Mouse (Mus musculus) brain, embryonic 18.5 days (tissue): ENCODE measurements around the gene Crkl.
"Not testable (repeated sequence)": the region's sequence is repeated elsewhere in the genome, so short reads cannot be mapped to it uniquely, and the experiment has no call there.

Source experiments
- DNase-seq: peaks from one replicate; pipeline ENCODE4 v3.0.0-alpha.2; 2012; ENCODE audit warnings: low read depth, low spot score

Crkl gene

DNA sequence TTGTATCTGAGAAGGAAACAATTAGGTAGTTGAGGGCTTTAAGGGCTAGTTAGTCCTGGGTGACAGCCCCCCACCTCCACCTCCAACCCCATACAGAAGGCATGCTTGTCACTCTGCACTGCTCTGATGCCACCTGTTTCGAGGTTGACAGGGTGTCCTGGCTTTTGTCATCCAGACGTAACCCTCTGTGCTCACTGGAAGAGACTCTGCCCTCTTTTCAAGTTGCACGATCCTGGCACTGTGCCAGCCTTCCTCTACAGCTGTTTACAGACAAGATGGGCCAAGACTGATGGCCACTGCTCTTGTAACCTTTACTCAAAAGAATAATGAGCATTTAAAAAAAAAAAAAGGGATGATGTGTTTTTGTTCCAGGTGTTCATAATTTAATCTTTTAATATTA lies 34.7 kb downstream of the Crkl start:
- DNase-seq: no peak

DNA sequence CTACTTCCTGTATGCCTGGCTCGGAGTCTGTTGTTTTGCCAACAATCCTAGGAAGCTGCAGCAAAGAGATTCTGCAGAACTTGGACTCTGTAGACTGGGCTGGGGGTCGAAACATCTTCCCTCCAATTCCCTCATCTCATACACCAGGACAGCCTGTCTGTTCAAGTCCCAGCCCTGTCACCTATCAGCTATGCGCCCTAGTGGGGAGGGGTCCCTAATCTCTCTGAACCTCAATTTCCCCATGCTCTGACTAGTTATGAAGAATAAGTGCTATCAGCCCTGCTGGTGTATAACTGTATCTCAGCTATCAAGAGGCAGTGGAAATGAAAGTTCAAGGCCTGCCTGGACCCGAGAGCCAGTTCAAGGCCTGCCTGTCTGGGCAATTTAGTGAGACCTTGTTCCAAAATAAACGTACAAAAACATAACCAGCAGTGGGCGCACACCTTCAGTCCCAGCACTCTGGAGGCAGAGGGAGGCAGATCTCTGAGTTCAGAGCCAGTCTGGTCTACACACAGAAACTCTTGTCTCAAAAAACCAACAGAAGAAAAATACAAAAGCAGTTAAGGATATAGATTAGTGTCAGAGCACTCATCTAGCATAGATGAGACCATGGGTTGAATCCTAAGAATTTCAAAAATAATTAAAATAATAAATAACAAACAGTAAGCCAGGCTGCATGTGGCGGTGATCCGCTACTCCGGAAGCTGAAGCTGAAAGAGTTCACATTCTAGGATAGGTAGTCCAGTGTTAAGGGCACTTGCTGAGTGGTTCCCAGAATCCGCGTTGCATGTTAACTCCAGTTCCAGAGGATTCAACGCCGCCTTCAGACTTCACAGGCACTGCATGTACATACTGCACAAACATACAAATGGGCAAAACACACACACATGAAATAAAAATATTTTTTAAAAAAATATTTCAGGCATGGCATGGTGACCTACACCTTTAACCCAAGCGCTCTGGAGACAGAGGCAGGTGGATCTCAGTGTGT lies 37.0 kb downstream of the Crkl start:
- DNase-seq: no peak

DNA sequence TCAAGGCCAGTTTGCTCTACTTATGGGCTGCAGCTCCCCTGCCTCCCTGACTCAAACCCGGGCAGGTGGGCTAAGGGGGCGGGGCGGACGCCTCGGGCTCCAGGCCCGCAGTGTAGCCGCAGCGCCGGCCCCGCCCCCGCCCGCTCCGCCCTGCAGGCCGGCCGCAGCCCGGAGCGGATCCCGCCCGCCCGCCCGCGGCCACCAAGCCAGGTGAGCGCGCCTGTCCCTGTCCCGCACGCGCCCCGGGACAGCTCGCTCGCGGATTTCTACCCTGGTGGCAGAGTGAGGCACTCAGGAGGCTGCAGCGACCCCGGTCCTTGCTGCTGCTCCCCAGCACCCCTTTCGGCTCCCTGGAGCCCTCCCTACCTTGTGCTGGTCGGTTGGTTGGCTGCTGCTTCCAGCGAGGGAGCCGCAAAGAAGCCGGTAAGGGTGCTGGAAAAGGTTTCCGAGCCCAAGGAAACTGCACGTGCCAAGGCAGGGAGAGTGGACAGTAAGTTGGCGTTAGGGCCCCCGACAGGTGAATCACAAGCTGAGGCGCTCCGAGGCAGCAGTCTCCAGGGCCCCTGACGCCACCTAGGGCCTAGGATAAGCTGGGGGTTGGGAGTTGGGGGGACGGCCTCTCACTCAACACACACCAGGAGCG lies 37.8 kb downstream of the Crkl start, which contains the start of gene Aifm3:
Aifm3 (plus strand) TSS at position 143 of the 643 bp plus-strand sequence.
- no peak for DNase-seq

DNA sequence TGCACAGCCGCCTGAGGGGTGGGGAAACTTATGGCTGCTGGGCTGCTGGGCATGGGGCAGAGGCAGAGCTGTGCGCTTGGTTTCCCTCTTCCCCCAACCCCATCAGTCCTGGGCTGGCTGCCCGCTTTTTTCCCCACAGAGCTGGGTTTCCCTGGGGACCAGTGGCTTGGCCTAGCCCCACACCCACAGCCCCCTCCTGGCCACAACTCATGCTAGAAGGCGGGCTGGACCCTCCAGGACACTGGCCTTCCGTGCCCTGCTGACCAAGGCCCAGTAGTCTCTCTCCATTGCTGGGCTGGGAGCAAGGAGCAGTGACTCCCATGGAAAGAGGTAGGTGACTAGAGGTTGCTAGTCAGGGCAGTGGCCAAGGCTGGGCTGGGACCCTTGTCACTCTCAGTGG lies 39.4 kb downstream of the Crkl start:
- DNase-seq: no peak

DNA sequence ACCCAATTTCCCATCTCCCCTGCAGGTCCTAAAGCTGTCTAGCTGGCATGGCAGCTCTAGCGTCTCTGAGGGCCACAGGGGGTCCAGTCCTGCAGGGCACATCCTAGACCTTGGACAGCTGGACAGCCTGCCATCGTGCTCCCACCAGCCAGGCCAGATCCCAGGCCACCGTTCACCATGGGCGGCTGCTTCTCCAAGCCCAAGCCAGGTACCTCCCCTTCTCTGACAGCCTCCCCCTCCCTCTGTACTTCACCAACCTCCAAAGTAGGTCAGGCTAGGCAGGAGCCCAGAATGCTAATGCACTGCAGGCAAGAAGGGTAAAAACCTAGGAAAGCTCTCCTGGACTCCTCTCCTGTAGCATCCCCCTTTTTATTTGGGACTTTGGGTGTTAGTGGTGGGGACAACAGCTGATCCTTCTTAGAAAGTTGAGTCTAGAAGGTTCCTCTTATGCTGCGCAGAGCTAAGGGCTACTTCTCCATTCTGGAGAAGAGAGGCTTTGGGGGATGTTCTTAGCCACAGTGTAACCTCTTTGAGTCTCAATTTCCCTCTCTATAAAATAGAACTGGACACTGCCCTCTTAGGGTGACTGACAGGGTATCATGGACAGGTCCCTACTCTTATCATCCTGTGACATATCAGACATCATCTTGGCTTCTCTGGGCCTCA lies 40.2 kb downstream of the Crkl start:
- no peak for DNase-seq

DNA sequence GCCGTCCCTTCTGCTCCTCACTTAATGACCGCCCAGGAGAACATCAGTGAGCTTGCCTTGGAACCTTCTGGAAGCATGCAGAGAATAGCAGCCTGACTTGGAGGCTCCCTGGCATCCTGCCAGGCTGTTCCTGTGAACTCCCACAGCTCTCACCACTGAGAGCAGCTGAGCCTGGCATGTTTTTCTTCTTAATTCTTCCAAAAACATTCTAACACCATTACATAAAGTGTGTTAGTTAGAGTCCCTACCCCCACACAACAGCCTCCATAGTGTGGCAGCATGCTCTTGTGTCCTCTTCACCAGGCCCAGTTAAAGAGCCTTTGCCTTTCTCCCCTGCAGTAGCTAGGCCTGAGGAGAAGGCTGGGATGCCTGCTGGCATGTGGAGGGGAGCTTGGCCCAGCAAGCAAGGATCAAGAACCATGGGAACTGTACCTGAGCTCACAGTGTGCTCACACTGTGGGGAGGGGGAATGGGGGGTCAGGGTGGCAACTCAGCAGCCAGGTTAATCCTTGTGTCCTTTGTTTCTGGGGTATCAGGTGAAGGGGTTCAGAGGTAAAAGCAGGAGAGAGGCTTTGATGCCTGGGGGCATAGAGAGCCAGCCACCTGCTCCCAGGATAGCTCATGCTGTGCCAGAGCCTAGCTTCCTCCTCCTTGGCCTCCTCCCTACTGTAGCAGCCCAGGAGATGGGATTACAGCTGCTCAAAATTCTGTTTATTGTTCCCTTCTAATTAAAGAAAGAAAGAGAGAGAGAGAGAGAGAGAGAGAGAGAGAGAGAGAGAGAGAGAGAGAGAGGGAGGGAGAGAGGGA lies 44.9 kb downstream of the Crkl start:
- DNase-seq: peak; percentile 42

DNA sequence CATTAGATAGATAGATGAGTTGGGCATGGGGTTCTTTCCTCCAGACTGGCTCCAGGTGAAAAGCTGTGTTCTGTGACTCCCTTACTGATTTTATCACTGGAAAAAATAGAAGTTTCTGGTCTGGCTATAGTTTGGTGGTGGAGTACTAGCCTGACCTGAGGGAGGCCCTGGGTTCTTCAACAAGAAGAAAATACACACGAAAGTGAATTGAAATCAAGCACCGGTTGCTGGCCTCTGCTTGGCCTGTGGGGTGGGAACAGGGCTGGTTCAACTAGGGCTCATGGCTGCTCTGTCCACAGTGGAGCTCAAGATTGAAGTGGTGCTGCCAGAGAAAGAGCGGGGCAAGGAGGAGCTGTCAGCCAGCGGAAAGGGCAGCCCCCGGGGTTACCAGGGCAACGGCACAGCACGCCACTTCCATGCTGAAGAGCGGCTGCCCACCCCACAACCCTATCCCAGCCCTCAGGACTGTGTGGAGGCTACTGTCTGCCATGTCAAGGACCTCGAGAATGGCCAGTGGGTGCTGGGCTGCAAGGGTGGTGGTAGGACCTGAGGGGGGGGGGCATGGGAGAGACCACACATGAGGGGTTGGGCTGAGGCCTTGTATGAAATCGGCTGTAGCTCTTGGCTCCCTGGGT lies 47.6 kb downstream of the Crkl start:
- DNase-seq: peak; percentile 6

DNA sequence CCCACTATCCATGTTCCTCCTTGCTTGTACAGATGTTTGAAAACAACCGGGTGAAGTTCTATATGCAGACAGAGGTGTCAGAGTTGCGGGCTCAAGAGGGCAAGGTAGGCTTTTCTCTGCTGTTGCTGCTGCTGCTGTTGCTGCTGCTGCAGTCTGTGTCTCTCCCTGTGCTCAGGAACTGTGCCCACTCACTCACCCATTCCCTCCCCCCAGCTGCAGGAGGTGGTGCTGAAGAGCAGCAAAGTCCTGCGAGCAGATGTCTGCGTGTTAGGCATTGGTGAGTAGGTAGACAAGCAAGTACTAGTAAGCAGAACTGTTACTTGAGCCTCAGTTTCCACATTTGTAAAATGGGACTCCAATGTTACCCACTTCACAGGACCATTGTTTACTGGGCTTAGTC lies 50.9 kb downstream of the Crkl start:
- no peak for DNase-seq

DNA sequence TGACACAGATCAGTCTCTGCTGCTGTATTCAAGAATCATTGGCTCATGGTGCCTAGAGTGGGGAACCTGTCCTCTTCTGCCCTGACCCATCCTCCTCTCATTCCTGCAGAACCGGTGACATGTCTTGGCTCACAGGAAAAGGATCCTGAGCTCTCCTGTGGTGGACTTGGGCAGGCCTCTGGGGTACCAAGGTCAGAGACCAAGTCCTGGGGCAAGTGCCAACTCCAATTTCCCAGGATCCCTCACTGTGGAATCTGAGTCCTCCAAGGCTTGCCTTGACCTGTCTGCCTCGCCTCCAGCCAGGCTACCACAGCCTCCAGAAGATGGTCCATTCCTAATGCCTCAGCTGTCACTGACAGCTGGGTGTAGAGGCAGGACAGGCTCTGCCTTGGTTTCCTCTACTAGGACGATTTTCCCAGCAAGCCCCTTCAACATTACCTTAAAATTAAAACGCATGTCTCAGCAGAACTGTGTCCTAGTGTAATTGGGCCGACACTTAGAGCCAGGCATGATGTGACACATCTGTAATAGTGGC lies 55.3 kb downstream of the Crkl start:
- DNase-seq: no peak

DNA sequence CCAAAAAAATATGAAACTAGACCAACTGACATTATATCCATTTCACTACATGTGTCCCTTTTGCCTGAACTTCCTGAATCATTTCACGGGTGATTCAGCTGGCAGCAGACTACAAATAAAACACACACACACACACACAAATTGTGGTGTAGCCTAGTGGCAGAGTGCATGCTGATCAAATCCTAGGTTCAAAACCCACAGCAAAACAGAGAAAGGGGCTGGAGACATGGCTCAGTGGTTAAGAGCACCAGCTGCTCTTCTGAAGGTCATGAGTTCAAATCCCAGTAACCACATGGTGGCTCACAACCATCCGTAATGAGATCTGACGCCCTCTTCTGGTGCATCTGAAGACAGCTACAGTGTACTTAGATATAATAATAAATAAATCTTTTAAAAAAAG lies 56.2 kb downstream of the Crkl start:
- not testable (repeated sequence) for DNase-seq

DNA sequence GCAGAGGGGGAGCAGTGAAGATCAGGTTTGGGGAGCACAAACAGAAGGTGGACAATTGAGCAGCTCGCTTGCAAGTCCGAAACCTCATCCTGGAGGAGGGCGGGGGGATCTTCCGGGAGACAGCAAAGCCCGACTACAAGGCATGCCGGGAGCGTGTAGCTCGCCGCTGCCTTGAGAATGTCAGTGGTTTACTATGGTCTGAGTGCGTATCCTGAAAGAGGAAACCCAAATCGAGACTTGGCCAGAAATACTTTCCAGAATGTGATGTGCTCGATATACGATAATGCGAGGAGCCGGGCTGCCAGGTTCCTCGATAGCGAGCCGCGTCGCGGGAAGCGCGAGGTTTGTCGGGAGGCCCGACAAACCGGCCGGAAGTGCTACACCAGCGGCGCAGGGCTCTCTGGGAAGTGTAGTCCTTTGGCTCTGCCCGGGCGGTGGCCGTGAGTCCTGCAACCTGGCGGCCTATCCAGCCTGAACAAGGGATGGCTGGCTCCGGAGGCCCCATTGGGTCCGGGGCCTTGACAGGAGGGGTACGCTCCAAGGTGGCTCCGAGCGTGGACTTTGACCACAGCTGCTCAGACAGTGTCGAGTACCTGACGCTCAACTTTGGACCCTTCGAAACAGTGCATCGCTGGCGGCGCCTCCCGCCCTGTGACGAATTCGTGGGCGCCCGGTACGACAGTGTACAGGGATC lies 56.9 kb downstream of the Crkl start, which contains the start of gene Lztr1:
Lztr1 (plus strand) TSS at position 143 of the 694 bp plus-strand sequence.
- DNase-seq: peak; percentile 80

DNA sequence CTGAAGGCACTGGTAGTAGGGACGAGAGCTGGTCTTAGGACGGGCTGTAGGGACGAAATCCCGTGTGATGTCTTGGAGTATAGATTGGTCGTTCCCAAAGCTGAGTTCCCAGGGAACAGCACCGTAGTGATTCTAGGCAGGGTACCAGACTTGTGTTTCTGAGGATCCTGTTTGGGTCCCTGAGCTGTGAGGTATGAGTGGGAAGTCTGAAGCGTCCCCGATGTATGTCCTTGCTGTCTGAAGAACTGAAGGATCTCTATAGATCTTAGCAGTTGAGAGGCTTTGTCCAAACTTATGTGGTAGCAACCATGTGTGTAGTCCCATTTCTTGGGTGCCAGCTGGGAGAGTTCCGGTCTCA lies 57.4 kb downstream of the Crkl start:
- DNase-seq: no peak

DNA sequence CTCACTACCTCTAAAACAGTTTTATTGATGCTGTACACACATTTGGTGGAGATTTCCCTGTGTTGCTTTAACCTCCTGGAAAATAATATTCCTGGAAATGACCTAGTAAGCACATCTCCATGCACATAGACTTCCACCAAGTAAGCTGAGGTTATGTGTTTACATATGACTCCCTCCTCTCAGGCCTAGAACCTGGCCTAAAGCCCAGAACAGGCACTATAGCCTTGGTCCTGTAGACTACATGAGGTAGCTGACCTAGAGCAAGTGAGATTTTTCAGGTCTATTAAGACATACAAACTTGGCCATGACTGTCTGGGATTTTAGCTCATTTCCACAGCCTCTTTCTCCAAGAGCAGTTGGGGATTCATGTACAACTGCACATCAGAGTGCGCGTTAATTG lies 58.4 kb downstream of the Crkl start:
- DNase-seq: no peak

DNA sequence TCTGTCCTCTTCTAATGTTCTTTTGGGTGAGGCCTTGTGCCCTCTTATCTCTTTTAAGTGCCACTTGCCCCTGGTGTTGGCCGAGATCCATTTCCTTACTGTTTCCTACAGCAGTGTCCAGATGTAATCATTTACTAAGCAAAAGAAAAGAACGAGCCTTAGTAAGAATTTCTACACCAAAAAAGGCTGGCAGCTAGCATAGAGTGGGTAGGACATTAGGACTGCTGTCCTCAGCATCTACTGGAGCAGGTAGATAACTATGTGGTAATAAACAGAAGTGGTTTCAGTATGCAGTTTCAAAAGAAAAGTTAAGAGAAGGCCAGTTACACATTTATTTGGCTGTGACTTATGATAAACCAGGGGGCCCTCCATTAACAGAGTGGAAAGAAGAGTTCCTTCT lies 58.9 kb downstream of the Crkl start:
- DNase-seq: no peak

DNA sequence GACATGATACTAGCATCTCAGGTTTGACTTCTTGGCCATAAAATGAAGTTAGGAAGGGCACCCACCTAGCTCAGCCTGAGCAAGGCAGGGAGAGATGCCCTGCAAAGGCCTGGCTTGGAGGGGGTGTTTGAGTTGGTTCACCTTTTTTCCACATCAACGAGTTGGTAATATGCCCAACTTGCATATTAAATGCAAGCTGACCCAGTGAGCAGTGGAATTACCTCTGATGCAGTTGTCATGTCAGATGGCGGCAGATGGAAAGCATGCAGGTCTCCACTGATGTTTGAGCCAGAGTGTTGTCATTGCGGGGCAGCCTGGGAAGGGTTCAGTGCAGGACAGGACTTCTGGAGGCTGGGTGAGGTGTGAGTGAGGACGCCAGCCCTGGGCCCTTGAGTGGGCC lies 59.6 kb downstream of the Crkl start:
- DNase-seq: no peak

DNA sequence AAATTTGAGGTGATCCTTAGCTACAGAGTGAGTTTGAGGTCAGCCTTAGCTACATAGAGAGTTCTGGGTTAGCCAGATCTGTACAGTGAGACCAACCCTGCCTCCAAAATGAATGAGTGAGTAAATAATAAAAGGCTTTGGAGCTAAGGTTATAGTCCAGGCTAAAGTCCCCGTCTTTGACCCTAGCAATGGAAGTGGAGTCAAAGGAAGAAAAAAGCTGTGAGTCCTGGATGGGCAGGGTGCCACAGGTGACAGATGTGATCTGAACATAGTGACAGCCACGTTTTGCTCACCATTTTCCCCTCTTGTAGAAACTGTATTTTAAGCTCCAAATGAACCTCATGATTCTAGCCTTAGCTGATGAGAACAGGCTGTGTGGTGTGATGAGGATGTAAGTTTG lies 67.1 kb downstream of the Crkl start:
- DNase-seq: no peak

DNA sequence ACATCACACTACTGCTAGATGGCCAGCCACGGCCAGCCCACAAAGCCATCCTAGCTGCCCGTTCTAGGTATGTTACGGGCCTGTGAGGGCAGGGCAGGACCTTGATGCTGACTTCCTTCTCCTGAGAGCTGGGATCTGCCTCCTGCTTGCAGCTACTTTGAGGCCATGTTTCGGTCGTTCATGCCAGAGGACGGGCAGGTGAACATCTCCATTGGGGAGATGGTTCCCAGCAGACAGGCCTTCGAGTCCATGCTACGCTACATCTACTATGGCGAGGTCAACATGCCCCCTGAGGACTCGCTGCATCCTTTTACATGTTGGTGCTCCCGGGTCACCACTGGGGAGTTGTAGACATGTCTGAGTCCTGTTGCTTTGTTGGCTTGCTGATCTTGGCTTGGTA lies 72.4 kb downstream of the Crkl start:
- DNase-seq: no peak

DNA sequence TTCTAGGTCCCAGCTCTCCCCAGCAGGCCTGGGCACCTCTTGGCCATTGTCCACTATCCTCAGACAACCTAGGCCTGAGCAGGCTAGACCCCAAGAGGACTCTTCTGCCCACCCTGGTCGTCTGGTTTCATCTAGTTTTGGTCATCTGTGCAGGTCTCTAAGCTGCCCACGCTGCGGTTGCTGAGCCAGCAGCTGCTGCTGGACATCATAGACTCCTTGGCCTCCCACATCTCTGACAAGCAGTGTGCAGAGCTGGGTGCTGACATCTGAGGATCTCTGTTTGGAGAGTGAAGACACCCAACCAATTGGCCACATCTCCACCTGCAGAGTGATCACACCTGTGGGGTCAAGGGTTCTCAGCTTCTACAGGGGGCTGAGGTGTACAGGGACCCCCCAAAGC lies 73.7 kb downstream of the Crkl start:
- no peak for DNase-seq

DNA sequence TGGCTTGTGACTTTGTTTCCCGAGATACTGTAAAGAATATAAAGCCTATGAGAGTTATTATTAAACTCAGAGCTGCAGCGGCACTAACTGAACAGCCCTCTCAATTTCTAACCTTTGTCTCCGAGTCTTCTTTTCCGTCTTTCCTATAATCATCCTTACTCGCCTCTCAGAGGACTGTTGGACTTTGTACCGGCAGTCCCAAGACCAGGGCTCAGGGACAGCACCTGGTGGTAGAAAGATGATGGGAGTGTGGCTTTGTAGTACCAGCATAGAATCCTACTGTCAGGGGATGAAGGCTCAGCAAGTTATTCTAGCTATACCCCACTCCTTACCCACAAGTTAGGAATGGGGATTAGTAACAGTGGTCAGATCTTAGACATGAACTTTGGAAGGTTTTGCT lies 74.4 kb downstream of the Crkl start:
- DNase-seq: no peak

DNA sequence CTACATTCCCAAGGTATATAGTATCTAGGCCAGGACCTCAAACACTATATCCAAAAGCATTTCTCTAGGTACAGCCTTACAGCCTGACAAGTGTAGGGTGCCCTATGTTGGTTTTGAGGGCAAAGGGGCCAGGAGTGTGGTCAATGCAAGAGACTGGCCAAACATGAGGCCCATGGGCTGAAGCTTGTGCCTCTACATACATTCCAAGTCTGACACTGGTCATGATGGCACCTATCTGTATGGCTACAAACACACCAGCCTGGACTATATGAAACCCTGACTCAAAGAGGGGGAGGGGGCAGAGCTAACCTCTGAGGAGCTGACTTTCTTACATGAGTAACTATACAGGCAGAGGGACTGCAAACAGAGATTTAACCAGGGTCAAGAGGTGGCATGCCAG lies 75.8 kb downstream of the Crkl start:
- DNase-seq: no peak
